Mouse (Mus musculus): Measurements from ENCODE around the gene Atl3. TPM values are rescaled to one million over a fixed set of nuclear protein-coding genes. Genes with fewer than 3 reads are reported as not detected.

Gene Atl3
- total RNA-seq (2023) = 10 to 100 TPM; 55.9 to 56.4 TPM

GRCm38 (mm10) chr19:7493352-7494186, at the start of gene Atl3:
Gene Atl3, plus strand, starts transcription at chr19:7494040.

DNA sequence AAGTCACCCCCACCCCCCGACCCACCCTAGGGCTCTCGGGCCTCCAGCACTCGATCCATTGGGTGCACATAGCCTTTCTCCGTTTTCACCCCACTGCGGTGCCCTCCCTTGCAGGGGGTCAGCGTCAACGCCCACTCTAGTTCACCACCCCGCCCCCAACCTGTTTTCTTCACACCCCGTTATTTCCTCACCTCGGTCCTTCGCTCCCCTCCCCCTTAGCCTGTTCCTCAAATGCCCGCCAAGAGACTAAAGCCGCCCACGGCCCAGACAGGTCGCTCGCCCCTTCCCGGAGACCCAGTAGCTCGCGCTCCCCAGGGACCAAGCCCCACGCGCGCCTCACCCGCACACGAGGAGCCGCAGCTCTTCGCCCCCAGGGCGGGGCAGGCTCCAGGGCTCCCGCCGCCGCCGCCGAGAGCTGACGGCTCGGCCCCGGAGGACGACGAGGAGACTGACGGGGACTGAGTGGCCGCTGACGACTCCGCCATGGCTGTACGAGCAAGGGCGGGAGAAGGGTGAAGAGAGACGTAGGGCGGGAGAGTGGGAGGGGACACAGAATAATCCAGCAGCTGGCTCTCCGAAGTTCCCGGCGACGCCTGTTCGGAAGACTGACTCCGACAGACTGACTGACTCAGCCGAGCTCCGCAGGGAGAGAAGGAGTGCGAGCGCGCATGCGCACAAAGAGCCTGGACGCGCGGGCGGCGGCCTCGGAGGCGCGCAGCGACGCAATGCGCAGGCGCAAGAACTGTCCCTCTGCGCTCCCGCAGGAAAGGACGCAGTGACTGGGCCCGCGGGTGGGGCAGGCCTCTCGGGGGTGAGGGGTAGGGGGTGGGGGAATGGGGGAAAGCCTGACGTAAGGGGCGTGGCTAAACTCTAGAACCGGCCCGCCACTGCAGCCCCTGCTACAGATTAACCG, 11.0 kb upstream of the Atl3 start, which contains the start of gene Rtn3:
Rtn3 (minus strand) TSS at position 683 of the 913 bp plus-strand sequence.

GRCm38 (mm10) chr19:7557328-7557822, 63.5 kb downstream of the Atl3 start, which contains the start of gene Pla2g16:
Gene Pla2g16, plus strand, starts transcription at chr19:7557459.

Other genes starting within 250 kb of the Atl3 start
- gene Rcor2, start 226.7 kb upstream of the Atl3 start, total RNA-seq (2023) = 1 to 10 TPM; 2.3 to 2.8 TPM
- gene Mark2, start 152.2 kb upstream of the Atl3 start, total RNA-seq (2023) = 100 to 1,000 TPM; 200 to 241 TPM
- 10 to 100 TPM; 23.6 to 32.4 TPM for gene Spindoc, start 111.0 kb upstream of the Atl3 start, total RNA-seq (2023)
- gene 2700081O15Rik, start 76.4 kb upstream of the Atl3 start, total RNA-seq (2023) = 1 to 10 TPM; 7.4 to 9.5 TPM
- gene Rtn3, start 10.8 kb upstream of the Atl3 start, total RNA-seq (2023) = 10 to 100 TPM; 57.4 to 63.0 TPM
- gene Pla2g16, start 63.4 kb downstream of the Atl3 start, total RNA-seq (2023) = 10 to 100 TPM; 12.5 to 12.9 TPM
- gene Lgals12, start 113.2 kb downstream of the Atl3 start, total RNA-seq (2023) = not detected
- not detected for gene Hrasls5, start 118.5 kb downstream of the Atl3 start, total RNA-seq (2023)
- not detected for gene Slc22a19, start 217.3 kb downstream of the Atl3 start, total RNA-seq (2023)